Mouse (Mus musculus): ENCODE results near the gene Acy3. TPM values are rescaled to one million over a fixed set of nuclear protein-coding genes. Genes with fewer than 3 reads are reported as not detected.

The Acy3 gene
- polyA plus RNA-seq, 1 experiment from 2014 or later, result 1.6 TPM

DNA sequence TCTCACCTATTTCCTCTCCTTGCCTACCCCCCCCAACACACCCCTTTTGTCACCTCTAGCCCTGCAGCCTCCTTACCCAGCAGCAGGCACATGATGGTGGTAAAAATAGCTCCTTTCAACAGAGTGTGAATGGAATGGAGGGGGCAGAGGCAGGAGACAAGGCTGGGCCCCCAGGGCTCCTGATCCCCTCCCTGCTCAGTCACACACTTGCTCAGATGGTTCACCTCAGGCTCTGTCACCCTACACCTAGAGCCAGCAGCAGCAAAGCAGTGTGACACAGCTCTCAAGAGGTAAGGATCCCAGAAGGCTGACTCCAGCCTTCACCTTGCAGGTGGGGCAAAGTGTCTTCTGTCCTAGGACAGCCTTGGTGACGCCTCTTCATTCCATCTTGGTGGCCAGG is 16.7 kb downstream of the Acy3 start, which contains the start of gene Doc2g:
Doc2g (plus strand) TSS at position 202 of the 400 bp plus-strand sequence.
- peaks cover 9% of the 10 kb centered on the region; the same call in 1 of the 2 replicates for H3K36me3 ChIP-seq (ENCODE audit: control insufficient read depth, insufficient read depth, low read length)
- no peak within 1 kb of the TSS for H3K4me3 ChIP-seq (ENCODE audit: low read depth, low read length)
- no peak within 1 kb of the TSS for H3K4me2 ChIP-seq
- DNase-seq (ENCODE audit: low spot score, missing footprints), result no peak
- 87% methylated on average over 1 of the region's 1 CpGs for WGBS
- H3K4me1 ChIP-seq (ENCODE audit: control insufficient read depth, insufficient read depth, low read length), result peaks cover 13% of the 10 kb centered on the region
- peaks cover 3% of the 10 kb centered on the region; the same call in 1 of the 2 replicates for H3K27me3 ChIP-seq (ENCODE audit: control insufficient read depth, insufficient read depth, low read length)
- H3K9ac ChIP-seq (ENCODE audit: low read length), result no peak within 1 kb of the TSS
- no peak within 1 kb of the TSS for H3K27ac ChIP-seq (ENCODE audit: low read depth, low read length)
- no peaks in the 10 kb centered on the region for H3K9me3 ChIP-seq (ENCODE audit: control insufficient read depth, low read length)
- no peak for ATAC-seq (ENCODE audit: low FRiP score)

DNA sequence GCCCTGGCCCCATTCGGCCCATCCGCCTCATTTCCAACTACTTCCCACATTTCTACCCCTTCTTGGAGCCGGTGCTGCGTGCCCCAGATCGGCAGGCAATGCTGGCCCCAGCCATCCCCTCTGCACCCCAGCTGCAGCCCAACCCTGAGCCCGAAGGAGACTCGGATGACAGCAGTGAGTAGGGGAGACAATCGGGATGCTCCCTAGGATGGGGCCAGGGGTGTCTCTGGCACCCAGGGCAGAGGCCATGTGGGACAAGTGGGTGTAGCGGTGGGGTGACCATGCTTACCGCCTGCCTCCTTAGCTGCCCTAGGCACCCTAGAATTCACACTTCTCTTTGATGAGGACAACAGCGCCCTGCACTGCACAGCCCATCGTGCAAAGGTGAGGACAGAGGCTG is 17.3 kb downstream of the Acy3 start:
- peaks cover 3% of the 10 kb centered on the region; the same call in 1 of the 2 replicates for H3K27me3 ChIP-seq (ENCODE audit: control insufficient read depth, insufficient read depth, low read length)
- H3K36me3 ChIP-seq (ENCODE audit: control insufficient read depth, insufficient read depth, low read length), result peaks cover 10% of the 10 kb centered on the region
- H3K4me2 ChIP-seq, result no peak overlapping the region
- H3K4me1 ChIP-seq (ENCODE audit: control insufficient read depth, insufficient read depth, low read length), result peaks cover 13% of the 10 kb centered on the region
- DNase-seq (ENCODE audit: low spot score, missing footprints) (no peak), ATAC-seq (ENCODE audit: low FRiP score) (no peak)
- H3K4me3 ChIP-seq (ENCODE audit: low read depth, low read length), result no peak overlapping the region
- H3K27ac ChIP-seq (ENCODE audit: low read depth, low read length), result no peak overlapping the region
- WGBS, result 80% methylated on average over 12 of the region's 12 CpGs
- H3K9me3 ChIP-seq (ENCODE audit: control insufficient read depth, low read length), result no peaks in the 10 kb centered on the region
- no peak overlapping the region for H3K9ac ChIP-seq (ENCODE audit: low read length)

DNA sequence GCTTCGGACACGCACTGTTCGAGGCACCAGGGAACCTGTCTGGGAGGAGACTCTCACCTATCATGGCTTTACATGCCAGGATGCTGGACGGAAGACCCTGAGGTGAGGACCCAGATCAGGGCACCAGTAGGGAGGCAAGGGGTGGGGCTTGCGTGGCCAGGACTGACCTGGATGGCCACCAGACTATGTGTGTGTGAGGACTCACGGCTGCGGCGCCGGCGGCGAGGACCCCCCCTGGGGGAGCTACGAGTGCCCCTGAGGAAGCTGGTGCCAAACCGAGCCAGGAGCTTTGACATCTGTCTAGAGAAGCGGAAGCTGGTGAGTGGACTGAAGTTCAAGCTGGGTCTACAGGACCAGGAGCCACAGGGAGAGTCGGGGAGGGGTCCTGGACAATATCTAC is 18.0 kb downstream of the Acy3 start:
- Histone ChIP-seq H3K9me3 (ENCODE audit: control insufficient read depth, low read length) (no peaks in the 10 kb centered on the region), H3K36me3 (ENCODE audit: control insufficient read depth, insufficient read depth, low read length) (peaks cover 16% of the 10 kb centered on the region), H3K27ac (ENCODE audit: low read depth, low read length) (no peak overlapping the region), H3K4me1 (ENCODE audit: control insufficient read depth, insufficient read depth, low read length) (peaks cover 13% of the 10 kb centered on the region), H3K9ac (ENCODE audit: low read length) (no peak overlapping the region), H3K4me3 (ENCODE audit: low read depth, low read length) (no peak overlapping the region), H3K4me2 (no peak overlapping the region), H3K27me3 (ENCODE audit: control insufficient read depth, insufficient read depth, low read length) (peaks cover under 1% of the 10 kb centered on the region; the same call in 1 of the 2 replicates)
- ATAC-seq (ENCODE audit: low FRiP score) (no peak), DNase-seq (ENCODE audit: low spot score, missing footprints) (no peak)
- WGBS, result 84% methylated on average over 15 of the region's 15 CpGs

DNA sequence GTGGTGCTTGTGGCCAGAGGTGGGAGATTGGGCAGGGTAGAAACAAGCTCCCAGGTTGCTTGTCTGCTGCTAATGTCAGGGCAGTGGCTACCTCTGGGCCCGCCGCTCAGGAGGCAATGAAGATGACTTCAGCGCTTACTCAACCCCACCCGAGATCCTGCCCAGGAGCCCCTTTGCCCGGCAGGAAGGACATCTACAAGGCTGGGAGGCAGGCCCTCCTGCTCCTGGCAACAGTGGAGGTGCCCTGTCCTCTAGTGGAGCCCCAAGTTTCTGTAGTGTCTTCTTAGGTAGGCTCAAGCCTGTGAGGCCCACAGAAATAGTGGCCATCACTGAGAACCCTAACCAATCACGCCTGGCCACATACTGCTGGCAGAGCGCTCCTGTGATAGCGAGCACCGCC is 18.7 kb downstream of the Acy3 start:
- Histone ChIP-seq H3K36me3 (ENCODE audit: control insufficient read depth, insufficient read depth, low read length) (peaks cover 16% of the 10 kb centered on the region), H3K27me3 (ENCODE audit: control insufficient read depth, insufficient read depth, low read length) (no peaks in the 10 kb centered on the region), H3K27ac (ENCODE audit: low read depth, low read length) (no peak overlapping the region), H3K9me3 (ENCODE audit: control insufficient read depth, low read length) (no peaks in the 10 kb centered on the region), H3K4me2 (no peak overlapping the region), H3K4me1 (ENCODE audit: control insufficient read depth, insufficient read depth, low read length) (peaks cover 11% of the 10 kb centered on the region), H3K9ac (ENCODE audit: low read length) (no peak overlapping the region), H3K4me3 (ENCODE audit: low read depth, low read length) (no peak overlapping the region)
- WGBS, result 86% methylated on average over 9 of the region's 9 CpGs
- peak; percentile 59 for DNase-seq (ENCODE audit: low spot score, missing footprints)
- no peak for ATAC-seq (ENCODE audit: low FRiP score)

DNA sequence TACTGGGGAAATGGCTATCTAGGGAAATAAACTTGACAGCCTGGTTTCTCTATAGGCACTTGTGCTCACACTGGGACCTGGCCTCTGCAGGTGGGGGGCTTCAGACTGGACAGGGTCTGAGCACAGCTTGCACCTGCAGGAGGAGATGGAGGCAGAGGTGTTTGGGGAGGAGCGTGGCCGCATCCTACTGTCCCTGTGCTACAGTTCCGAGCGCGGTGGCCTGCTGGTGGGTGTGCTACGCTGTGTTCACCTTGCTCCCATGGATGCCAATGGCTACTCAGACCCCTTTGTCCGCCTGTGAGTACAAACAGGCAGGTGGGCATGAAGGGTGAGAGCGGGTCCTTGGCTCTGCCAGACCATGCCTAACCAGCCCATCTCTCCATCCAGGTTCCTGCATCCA is 19.6 kb downstream of the Acy3 start:
- no peak overlapping the region for H3K4me3 ChIP-seq (ENCODE audit: low read depth, low read length)
- no peaks in the 10 kb centered on the region for H3K9me3 ChIP-seq (ENCODE audit: control insufficient read depth, low read length)
- ATAC-seq (ENCODE audit: low FRiP score), result no peak
- H3K27ac ChIP-seq (ENCODE audit: low read depth, low read length), result no peak overlapping the region
- H3K36me3 ChIP-seq (ENCODE audit: control insufficient read depth, insufficient read depth, low read length), result peaks cover 17% of the 10 kb centered on the region
- WGBS, result 92% methylated on average over 8 of the region's 8 CpGs
- peaks cover 8% of the 10 kb centered on the region for H3K4me1 ChIP-seq (ENCODE audit: control insufficient read depth, insufficient read depth, low read length)
- DNase-seq (ENCODE audit: low spot score, missing footprints), result no peak
- H3K27me3 ChIP-seq (ENCODE audit: control insufficient read depth, insufficient read depth, low read length), result no peaks in the 10 kb centered on the region
- no peak overlapping the region for H3K4me2 ChIP-seq
- no peak overlapping the region for H3K9ac ChIP-seq (ENCODE audit: low read length)

DNA sequence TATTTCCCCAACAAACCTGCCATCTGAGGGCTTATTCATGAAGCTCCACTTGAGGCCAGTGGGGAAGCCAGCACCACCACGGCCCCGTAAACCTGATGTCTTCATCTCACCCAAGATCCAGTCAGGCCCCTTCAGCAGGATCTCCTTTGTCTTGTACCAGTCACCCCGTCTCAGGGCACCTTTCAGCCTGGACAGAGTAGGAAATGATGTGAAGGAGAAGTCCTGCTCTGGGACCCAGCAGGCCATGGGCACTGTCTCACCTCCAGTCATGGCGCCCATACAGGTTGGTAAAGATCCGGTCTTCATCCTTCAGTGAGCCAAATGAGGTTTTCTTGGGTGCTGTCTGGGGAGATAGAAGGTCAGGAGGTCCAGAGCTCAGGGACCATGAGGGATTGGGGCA is 24.7 kb downstream of the Acy3 start:
- H3K9ac ChIP-seq (ENCODE audit: low read length), result no peak overlapping the region
- no peak overlapping the region for H3K27ac ChIP-seq (ENCODE audit: low read depth, low read length)
- H3K4me3 ChIP-seq (ENCODE audit: low read depth, low read length), result no peak overlapping the region
- peak; percentile 64 for DNase-seq (ENCODE audit: low spot score, missing footprints)
- H3K4me2 ChIP-seq, result no peak overlapping the region
- H3K36me3 ChIP-seq (ENCODE audit: control insufficient read depth, insufficient read depth, low read length), result peaks cover 17% of the 10 kb centered on the region
- WGBS, result 93% methylated on average over 5 of the region's 5 CpGs
- no peaks in the 10 kb centered on the region for H3K27me3 ChIP-seq (ENCODE audit: control insufficient read depth, insufficient read depth, low read length)
- ATAC-seq (ENCODE audit: low FRiP score), result no peak
- H3K4me1 ChIP-seq (ENCODE audit: control insufficient read depth, insufficient read depth, low read length), result peaks cover 8% of the 10 kb centered on the region; the same call in 1 of the 2 replicates
- no peaks in the 10 kb centered on the region for H3K9me3 ChIP-seq (ENCODE audit: control insufficient read depth, low read length)

DNA sequence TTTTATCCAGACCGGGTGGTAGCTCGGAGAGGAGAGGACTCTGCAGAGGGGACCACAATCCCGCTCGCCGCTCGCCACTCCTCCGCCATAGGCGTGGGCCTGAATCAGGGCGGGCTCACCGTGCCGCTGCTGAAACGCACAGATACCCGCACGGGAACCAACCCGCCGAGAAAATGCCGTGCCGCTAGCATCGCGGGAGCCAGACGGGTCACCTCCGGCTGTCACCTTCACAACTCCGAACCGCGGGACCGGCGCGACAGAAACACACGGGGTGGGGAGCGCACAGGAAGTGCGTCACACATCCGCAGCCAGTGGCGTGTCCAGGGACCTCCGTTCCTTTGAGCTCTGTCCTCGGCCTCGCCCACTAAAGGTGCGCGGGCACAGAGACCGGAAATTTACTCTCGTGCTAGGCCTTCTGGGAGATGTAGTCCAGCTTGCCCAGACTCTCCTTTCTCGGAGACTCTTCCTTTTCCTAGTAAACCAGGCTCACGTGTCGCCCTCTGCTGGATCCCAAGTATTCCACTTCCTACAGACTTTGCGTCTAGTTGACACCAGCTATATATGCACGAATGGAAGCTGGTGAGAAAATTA is 26.2 kb downstream of the Acy3 start, which contains the start of gene Ndufv1:
Ndufv1 (minus strand) TSS at position 375 of the 591 bp plus-strand sequence.
- peak within 1 kb of the TSS; percentile 52; the same call in 1 of the 2 replicates for H3K9ac ChIP-seq (ENCODE audit: low read length)
- no peaks in the 10 kb centered on the region for H3K9me3 ChIP-seq (ENCODE audit: control insufficient read depth, low read length)
- H3K4me3 ChIP-seq (ENCODE audit: low read depth, low read length), result peak within 1 kb of the TSS; percentile 47
- peaks cover 8% of the 10 kb centered on the region; the same call in 1 of the 2 replicates for H3K4me1 ChIP-seq (ENCODE audit: control insufficient read depth, insufficient read depth, low read length)
- H3K27ac ChIP-seq (ENCODE audit: low read depth, low read length), result no peak within 1 kb of the TSS
- peaks cover 13% of the 10 kb centered on the region for H3K36me3 ChIP-seq (ENCODE audit: control insufficient read depth, insufficient read depth, low read length)
- peak within 1 kb of the TSS; percentile 60 for H3K4me2 ChIP-seq
- peak; percentile 99 for DNase-seq (ENCODE audit: low spot score, missing footprints)
- peak; percentile 100 for ATAC-seq (ENCODE audit: low FRiP score)
- 1% methylated on average over 45 of the region's 45 CpGs for WGBS
- no peaks in the 10 kb centered on the region for H3K27me3 ChIP-seq (ENCODE audit: control insufficient read depth, insufficient read depth, low read length)

DNA sequence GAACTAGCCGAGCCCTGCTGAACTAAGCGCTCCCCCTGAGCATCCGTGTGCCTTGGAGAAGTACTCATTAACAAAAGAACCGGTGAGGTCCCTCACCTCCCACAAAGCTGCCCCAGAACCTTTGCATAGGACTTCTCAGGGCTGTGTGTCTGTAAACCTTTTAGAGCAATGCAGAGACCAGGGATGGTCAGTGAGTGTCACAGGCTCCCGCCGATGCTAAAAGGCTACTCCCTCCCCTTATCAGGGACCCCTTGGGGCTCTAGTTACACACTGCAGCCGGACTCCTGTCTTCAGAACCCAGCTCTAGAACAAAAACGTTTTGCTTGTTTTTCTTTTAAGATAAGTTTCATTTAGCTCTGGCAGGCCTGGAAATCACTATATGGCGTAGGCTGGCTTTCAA is 26.7 kb downstream of the Acy3 start:
- no peak for DNase-seq (ENCODE audit: low spot score, missing footprints)
- ATAC-seq (ENCODE audit: low FRiP score), result no peak
- Histone ChIP-seq H3K9me3 (ENCODE audit: control insufficient read depth, low read length) (no peaks in the 10 kb centered on the region), H3K4me2 (peak overlapping the region; percentile 43), H3K27ac (ENCODE audit: low read depth, low read length) (no peak overlapping the region), H3K9ac (ENCODE audit: low read length) (peak overlapping the region; percentile 52; the same call in 1 of the 2 replicates), H3K4me1 (ENCODE audit: control insufficient read depth, insufficient read depth, low read length) (peaks cover 8% of the 10 kb centered on the region; the same call in 1 of the 2 replicates), H3K4me3 (ENCODE audit: low read depth, low read length) (peak overlapping the region; percentile 47), H3K36me3 (ENCODE audit: control insufficient read depth, insufficient read depth, low read length) (peaks cover 10% of the 10 kb centered on the region), H3K27me3 (ENCODE audit: control insufficient read depth, insufficient read depth, low read length) (no peaks in the 10 kb centered on the region)
- WGBS, result 22% methylated on average over 9 of the region's 9 CpGs

DNA sequence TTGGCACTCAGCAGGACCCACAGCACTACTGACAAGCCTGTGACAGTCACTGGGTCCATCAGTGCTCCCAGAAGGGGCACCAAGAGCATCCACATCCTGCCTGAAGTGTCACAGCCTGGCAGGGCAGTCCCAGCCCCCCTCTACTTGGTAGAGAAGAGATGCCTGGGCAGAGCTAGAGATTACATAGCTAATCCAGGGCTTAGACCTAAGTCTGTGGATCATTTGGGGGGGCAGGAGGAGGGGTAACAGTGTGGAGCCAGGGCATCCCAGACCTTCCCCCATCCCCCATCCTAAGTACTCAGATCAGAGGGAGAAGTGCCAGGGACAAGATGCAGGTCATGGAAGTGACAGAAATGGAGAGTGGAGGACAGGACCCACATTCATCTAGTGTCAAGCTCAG is 28.4 kb downstream of the Acy3 start:
- Histone ChIP-seq H3K4me1 (ENCODE audit: control insufficient read depth, insufficient read depth, low read length) (peaks cover 8% of the 10 kb centered on the region; the same call in 1 of the 2 replicates), H3K27me3 (ENCODE audit: control insufficient read depth, insufficient read depth, low read length) (no peaks in the 10 kb centered on the region), H3K4me3 (ENCODE audit: low read depth, low read length) (no peak overlapping the region), H3K36me3 (ENCODE audit: control insufficient read depth, insufficient read depth, low read length) (0 out of 2 replicates have a peak, but pooled peaks cover 3% of the 10 kb centered on the region), H3K9me3 (ENCODE audit: control insufficient read depth, low read length) (no peaks in the 10 kb centered on the region), H3K9ac (ENCODE audit: low read length) (no peak overlapping the region), H3K27ac (ENCODE audit: low read depth, low read length) (no peak overlapping the region), H3K4me2 (no peak overlapping the region)
- DNase-seq (ENCODE audit: low spot score, missing footprints), result no peak
- no peak for ATAC-seq (ENCODE audit: low FRiP score)
